Mouse (Mus musculus): ENCODE measurements at regions not wholly inside any gene's neighbourhood (a gene's known extent, or its start where the extent isn't known, plus 50 kb on each side); places are given as distances from the start of the nearest gene placed in this dataset.

- Histone ChIP-seq H3K79me2 (replicated peaks; ENCODE audit: control insufficient read depth, extremely low read depth, insufficient read depth, poor library complexity, severe bottlenecking) (no peaks in the 10 kb centered on the region), H3K36me3 (replicated peaks in 1 of 2; ENCODE audit: control insufficient read depth in 1 of 2, insufficient read depth in 1 of 2, low read length in 1 of 2) (no peaks in the 10 kb centered on the region), H3K27me3 (replicated peaks) (no peaks in the 10 kb centered on the region), H3K27ac (ENCODE audit: insufficient read depth, low read depth) (no peak overlapping the region), H3K9me3 (replicated peaks; ENCODE audit: low read length) (peaks cover 4% of the 10 kb centered on the region), H3K4me3 (replicated peaks in 1 of 3; ENCODE audit: low read depth in 2 of 3, low read length in 2 of 3, poor library complexity in 1 of 3) (no peak overlapping the region), H3K4me2 (ENCODE audit: insufficient read depth, low read depth, poor library complexity, severe bottlenecking) (no peak overlapping the region), H3K4me1 (ENCODE audit: control insufficient read depth in 1 of 2, insufficient read depth in 2 of 2) (peaks cover 8 to 12% of the 10 kb centered on the region in 2 experiments), H3K9ac (ENCODE audit: insufficient read depth, low read depth) (no peak overlapping the region)
- DNase-seq (ENCODE audit: extremely low read depth), result no peak
- dilution Hi-C loops (cut with MboI; ENCODE audit: extremely low pct_ligation_motif_present, extremely low pct_unique_long_range_greater_than_20kb, low sequenced_read_pairs) (no loop called here), in situ Hi-C loops (cut with MboI; ENCODE audit: low pct_ligation_motif_present, low pct_unique_long_range_greater_than_20kb, low sequenced_read_pairs) (no loop called here)
- TF ChIP-seq MAFK (IDR thresholded peaks at IDR 0.05; ENCODE audit: insufficient replicate concordance, low read length), result no peak
- TF ChIP-seq CTCF (conservative IDR thresholded peaks at IDR 0.05 in 1 of 2, IDR thresholded peaks at IDR 0.05 in 1 of 2; ENCODE audit: low read depth in 2 of 2, low read length in 2 of 2), result no peak
- TF ChIP-seq RCOR1 (conservative IDR thresholded peaks at IDR 0.05; ENCODE audit: low read depth, low read length), result no peak
- no peak for TF ChIP-seq UBTF (IDR thresholded peaks at IDR 0.05; ENCODE audit: low read depth, low read length)
- no peak for TF ChIP-seq JUND (conservative IDR thresholded peaks at IDR 0.05; ENCODE audit: low read depth, low read length)
- no peak for TF ChIP-seq ZC3H11A (IDR thresholded peaks at IDR 0.05; ENCODE audit: low read depth, low read length)
- no peak for TF ChIP-seq BHLHE40 (IDR thresholded peaks at IDR 0.05; ENCODE audit: low read depth, low read length)
- no peak for TF ChIP-seq TCF12 (IDR thresholded peaks at IDR 0.05; ENCODE audit: low read depth, low read length)
- TF ChIP-seq USF2 (conservative IDR thresholded peaks at IDR 0.05; ENCODE audit: low read depth, low read length), result no peak
Observed at GRCm38 (mm10) chr9:116415021-116415420, 239.9 kb upstream of the Tgfbr2 start.

DNA sequence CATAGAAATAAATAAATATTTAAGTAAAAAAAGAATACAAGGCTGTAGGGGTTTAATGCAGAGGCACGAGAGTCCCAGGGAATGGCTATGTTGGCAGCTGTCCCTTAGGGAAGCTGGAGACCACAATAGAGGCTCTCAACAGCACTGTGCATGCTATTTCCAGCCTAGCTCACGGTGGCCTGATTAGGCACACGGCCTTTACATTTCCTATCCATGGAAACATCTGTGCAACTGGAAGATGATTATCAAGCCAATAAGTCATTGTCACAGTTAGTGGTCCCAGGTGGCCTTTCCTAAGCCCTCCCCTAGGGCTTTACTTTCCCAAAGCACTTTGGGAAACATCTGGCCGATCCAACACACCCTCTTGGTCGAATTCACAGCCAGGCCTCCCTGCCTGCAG is 235.9 kb upstream of the Tgfbr2 start:
- Histone ChIP-seq H3K9ac (ENCODE audit: insufficient read depth, low read depth) (no peak overlapping the region), H3K4me2 (ENCODE audit: insufficient read depth, low read depth, poor library complexity, severe bottlenecking) (no peak overlapping the region), H3K79me2 (replicated peaks; ENCODE audit: control insufficient read depth, extremely low read depth, insufficient read depth, poor library complexity, severe bottlenecking) (no peaks in the 10 kb centered on the region), H3K4me3 (replicated peaks in 1 of 3; ENCODE audit: low read depth in 2 of 3, low read length in 2 of 3, poor library complexity in 1 of 3) (no peak overlapping the region), H3K4me1 (ENCODE audit: control insufficient read depth in 1 of 2, insufficient read depth in 2 of 2) (peaks cover 4 to 12% of the 10 kb centered on the region in 2 experiments; a peak in 3 of 4 replicates), H3K27ac (ENCODE audit: insufficient read depth, low read depth) (no peak overlapping the region), H3K36me3 (replicated peaks in 1 of 2; ENCODE audit: control insufficient read depth in 1 of 2, insufficient read depth in 1 of 2, low read length in 1 of 2) (no peaks in the 10 kb centered on the region), H3K27me3 (replicated peaks) (no peaks in the 10 kb centered on the region), H3K9me3 (replicated peaks; ENCODE audit: low read length) (peaks cover 2% of the 10 kb centered on the region)
- in situ Hi-C loops (cut with MboI; ENCODE audit: low pct_ligation_motif_present, low pct_unique_long_range_greater_than_20kb, low sequenced_read_pairs), result no loop called here
- dilution Hi-C loops (cut with MboI; ENCODE audit: extremely low pct_ligation_motif_present, extremely low pct_unique_long_range_greater_than_20kb, low sequenced_read_pairs), result no loop called here
- DNase-seq (ENCODE audit: extremely low read depth), result no peak
- TF ChIP-seq ZNF384 (IDR thresholded peaks at IDR 0.05; ENCODE audit: low read depth, low read length) (no peak), MEF2A (IDR thresholded peaks at IDR 0.05; ENCODE audit: borderline replicate concordance, low read depth, low read length) (no peak), BHLHE40 (IDR thresholded peaks at IDR 0.05; ENCODE audit: low read depth, low read length) (no peak), POLR2A (IDR thresholded peaks at IDR 0.05; ENCODE audit: low read depth, low read length) (no peak), MYC (IDR thresholded peaks at IDR 0.05; ENCODE audit: low read depth, low read length) (no peak), CTCF (conservative IDR thresholded peaks at IDR 0.05 in 1 of 2, IDR thresholded peaks at IDR 0.05 in 1 of 2; ENCODE audit: low read depth in 2 of 2, low read length in 2 of 2) (no peak), IRF4 (IDR thresholded peaks at IDR 0.05; ENCODE audit: low read depth, low read length) (no peak), NRF1 (IDR thresholded peaks at IDR 0.05; ENCODE audit: low read depth, low read length) (no peak), NELFE (IDR thresholded peaks at IDR 0.05; ENCODE audit: low read depth, low read length) (no peak), ELF1 (IDR thresholded peaks at IDR 0.05; ENCODE audit: low read depth, low read length) (no peak), JUN (IDR thresholded peaks at IDR 0.05; ENCODE audit: insufficient read depth, low read depth, low read length) (no peak), SMC3 (IDR thresholded peaks at IDR 0.05; ENCODE audit: low read depth, low read length) (no peak), SIN3A (IDR thresholded peaks at IDR 0.05; ENCODE audit: low read length) (no peak), USF1 (IDR thresholded peaks at IDR 0.05; ENCODE audit: low read depth, low read length) (no peak)
